Mouse (Mus musculus) left cerebral cortex, adult 8-10 months (tissue): ENCODE measurements around the gene Mei4. TPM values are rescaled to one million over a fixed set of nuclear protein-coding genes. Genes with fewer than 3 reads are reported as not detected.

Experiments
- DNase-seq, 2 experiments: peaks; one replicate each; pipeline ENCODE4 v3.0.0; 2022; ENCODE audit warnings: low spot score in 2 of 2
- total RNA-seq, 4 experiments: library from RNA; stranded (reverse); gene quantifications; 2 replicates each; pipeline ENCODE4 v1.2.4; 2022

The Mei4 gene
- total RNA-seq, 4 experiments from 2014 or later, result 0.87 to 1.9 (median 1.5) TPM

- no peak for DNase-seq
These were observed 272.6 kb downstream of the Mei4 start for GRCm38 (mm10) chr9:82136119-82136518.

DNA sequence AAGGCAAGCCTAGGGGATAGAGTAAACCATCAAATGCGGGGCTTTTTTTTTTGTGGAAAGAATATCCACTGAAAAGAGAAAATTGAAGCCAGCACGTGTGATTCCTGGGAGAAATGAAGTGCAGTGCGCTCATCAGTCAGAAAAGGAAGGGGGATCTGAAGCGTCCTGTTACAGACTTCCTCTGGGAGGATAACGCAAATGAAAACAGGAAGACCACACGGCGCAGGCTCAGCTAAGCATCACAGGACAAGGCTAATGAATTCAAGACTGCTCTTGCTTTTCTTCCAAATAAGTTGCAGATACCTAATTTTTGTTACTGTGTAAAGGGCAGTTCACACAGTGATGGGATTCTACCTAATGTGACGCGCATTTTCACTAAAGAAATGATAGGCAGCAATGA is 296.7 kb downstream of the Mei4 start:
- no peak for DNase-seq

DNA sequence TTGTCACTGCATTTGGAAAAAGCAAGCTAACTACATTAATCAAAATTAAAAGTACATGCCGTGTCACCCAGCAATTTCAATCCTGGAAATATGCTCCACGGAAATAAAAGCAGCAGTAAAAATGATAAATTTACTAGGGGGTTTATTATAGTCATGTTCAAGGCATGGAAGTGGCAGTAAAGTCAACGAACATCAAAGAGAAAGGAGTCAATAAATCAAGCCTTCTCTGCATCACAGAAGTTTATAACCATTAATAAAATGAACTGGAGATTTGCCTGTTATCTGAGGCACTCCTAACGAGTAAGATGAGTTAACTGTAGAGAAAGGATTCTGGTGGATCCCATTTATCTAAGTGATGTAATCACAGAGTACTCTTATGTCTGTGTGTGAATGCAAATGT is 298.9 kb downstream of the Mei4 start:
- DNase-seq, result no peak

DNA sequence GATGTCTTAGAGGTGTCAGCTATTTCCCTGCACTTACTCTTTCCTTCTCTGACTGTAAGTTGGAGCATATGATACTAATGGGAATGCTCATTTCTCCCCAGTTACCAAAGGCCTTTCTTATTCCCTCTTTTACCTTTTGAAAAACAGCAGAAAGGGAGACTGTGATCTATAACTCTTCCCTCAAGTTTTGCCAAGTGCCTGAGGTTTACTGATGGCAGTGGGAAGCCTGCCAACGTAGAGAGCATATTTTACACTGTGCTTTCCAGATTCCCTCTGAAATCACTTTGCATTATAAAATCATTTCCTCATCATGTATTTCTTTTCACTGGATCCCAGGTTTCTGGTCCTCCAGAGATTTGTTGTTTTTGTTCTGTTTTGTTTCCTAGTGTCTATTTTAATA is 354.5 kb downstream of the Mei4 start:
- no peak for DNase-seq

- no peak for DNase-seq
These were observed 384.4 kb downstream of the Mei4 start for GRCm38 (mm10) chr9:82247695-82248445.

Other genes with a start within 250 kb of the Mei4 start
- gene Htr1b, start 229.8 kb upstream of the Mei4 start, total RNA-seq, result 10 to 100 TPM; 12.9 to 18.2 (median 15.3) TPM